Mouse (Mus musculus) megakaryocyte, embryonic 14.5 days (primary cell): ENCODE data around the gene Rapgef4.

Experiments used
- FLI1 ChIP-seq: IDR thresholded peaks from 2 replicates; pipeline ENCODE4 v1.6.1; 2012; ENCODE audit warnings: low read length, inconsistent platforms, mixed read lengths
- GATA1 ChIP-seq: IDR thresholded peaks from 3 replicates; pipeline ENCODE4 v1.6.1; 2012; ENCODE audit warnings: mixed read lengths, low read length, inconsistent platforms, borderline replicate concordance

GRCm38 (mm10) chr2:72234085-72234484 is 253.0 kb downstream of the Rapgef4 start:
- TF ChIP-seq GATA1 = no peak
- TF ChIP-seq FLI1 = no peak
